Mouse (Mus musculus): Measurements from ENCODE around the gene Erlin1. TPM values are rescaled to one million over a fixed set of nuclear protein-coding genes. Genes with fewer than 3 reads are reported as not detected.

Gene Erlin1
- 10 to 100 TPM; 49.5 to 50.7 TPM for total RNA-seq (2023)

DNA sequence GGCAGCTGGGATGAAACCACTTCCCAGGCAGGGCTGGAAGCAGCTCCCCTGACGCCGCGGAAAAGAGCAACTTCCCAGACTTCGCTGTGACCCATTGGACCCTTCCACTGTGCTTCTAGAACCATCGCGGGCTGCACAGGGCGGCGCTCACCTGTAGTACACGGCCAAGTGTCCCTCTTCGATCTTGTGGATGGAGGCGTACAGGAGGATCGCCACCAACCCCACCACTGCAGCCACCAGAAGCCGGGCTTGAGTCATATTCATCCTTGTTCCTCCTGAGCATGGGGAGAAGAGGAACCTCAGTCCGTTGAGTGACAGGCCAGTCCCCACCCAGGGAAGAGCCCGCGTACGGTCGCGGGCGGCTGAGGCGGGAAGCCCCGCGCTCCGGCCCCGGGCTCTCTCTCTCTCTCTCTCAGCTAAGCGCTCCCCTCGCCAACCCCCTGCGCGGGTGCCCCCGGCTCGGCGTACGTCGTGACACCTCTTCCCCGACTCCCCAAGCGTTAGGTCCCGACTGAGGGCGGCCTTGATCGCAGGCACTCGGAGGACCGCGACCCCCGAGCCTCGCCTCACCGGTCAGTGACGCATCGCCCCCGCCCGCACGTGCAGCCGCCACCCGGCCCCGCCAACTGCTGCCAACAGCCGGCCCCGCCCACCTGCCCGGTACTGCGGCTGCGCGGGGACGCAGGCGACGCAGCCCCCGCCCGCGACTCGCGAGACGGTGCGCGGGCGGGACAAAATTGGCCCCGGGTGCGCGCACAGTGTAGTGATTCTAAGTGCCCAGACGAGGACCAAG is at the start of gene Erlin1:
TSS of gene Erlin1 (minus strand) at position 665 of the 793 bp plus-strand sequence.

DNA sequence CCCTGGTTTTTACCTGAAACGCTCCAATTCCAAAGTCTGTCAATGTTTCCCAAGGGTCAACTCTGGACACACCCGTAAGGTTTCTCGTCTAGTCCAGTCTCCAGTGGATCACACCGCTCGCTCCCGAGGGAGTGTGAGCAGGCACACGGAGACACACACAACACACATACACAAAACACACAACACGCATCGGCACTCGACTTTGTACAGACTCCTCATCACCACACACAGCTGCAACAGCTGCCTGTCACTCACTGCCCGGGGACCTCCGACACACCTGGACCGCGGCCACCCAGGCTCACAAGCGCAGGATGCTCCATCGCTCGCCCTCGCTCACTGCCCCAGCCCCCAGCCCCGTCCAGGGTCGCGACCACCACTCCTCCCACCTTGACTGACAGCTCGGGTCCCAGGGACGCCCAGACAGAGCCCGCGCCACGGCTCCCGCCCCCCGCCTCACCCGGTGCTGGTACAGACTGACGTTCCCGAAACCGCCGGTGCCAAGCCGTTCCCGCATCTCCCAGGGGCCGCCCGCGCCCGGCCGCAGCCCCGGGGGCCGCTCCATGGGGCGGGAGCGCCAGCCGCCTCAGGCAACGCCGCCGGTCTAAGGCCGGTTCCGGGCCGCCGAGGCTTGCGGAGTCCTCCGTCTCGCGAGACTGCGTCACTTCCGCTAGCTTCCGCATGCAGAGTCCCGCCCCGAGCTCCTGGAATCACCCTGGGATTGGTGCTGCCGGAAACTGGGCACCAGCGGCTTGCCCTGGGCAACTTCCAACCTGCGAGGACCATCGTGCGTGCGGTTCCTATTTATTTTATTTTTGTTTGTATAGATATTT is 37.5 kb upstream of the Erlin1 start, which contains the start of gene Chuk:
TSS of gene Chuk (minus strand) at position 650 of the 830 bp plus-strand sequence.

DNA sequence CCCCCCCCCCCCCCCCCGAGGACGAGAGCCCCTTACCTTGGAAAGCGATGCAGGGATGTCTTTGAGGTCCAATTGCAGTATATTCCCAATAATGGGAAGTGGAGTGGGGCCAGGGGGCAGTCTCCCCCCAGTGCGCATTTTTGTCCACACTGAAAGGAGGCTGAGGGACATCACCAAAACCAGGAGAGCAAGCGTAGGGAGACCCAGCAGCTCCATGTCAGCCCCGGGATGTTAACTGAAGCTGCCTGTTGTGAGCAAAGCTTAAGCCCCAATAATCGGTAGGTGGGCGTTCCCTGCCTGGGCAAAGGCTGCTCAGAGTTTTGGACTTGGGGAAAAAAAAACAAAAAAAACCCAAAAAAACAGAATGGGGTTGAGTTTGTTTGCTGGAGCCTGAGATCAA is 40.6 kb downstream of the Erlin1 start, which contains the start of gene Cyp2c23:
TSS of gene Cyp2c23 (minus strand) at position 237 of the 400 bp plus-strand sequence.

DNA sequence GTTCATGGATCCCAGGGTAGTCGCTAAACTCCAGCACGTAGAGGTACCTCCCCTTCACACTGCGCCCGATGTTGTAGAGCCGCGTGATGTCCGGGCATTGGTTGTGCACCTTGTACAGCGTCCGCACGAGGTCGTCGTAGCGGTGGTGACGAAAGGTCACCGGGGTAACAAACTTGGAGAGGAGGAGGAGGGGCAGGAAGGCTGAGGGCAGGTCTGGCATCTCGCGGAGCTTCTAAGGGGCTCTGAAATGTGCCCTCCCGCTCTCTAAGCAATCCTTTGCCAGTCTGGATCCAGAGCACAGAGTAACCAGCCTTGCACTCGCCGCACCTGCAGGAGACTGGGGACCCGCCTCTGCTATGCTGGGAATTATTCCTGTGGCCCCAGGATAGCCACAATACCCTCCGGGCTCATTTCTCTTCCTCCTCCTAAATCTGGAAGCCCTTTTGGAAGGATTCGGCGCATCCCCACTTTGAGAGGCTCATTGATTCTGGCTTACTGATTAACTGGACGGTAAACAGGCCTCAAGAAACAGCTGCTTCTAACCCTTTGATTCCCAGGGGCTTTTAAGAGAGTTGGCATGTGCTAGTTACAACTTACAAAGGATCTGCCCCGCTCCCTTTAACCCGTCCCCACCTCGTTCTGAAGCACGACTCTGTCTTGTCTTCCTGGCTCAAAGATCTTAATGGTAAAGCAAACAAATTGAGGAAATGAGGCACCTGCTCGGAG is 83.4 kb downstream of the Erlin1 start, which contains the start of gene Cpn1:
TSS of gene Cpn1 (minus strand) at position 488 of the 726 bp plus-strand sequence.

Other genes starting within 250 kb of the Erlin1 start
- gene Dnmbp, start 129.6 kb downstream of the Erlin1 start, total RNA-seq (2023) = 10 to 100 TPM; 10.1 to 10.3 TPM
- gene Cpn1, start 83.2 kb downstream of the Erlin1 start, total RNA-seq (2023) = not detected
- not detected for gene Cyp2c23, start 40.6 kb downstream of the Erlin1 start, total RNA-seq (2023)
- gene Chuk, start 37.7 kb upstream of the Erlin1 start, total RNA-seq (2023) = 10 to 100 TPM; 63.6 to 64.4 TPM
- 10 to 100 TPM; 14.8 to 20.9 TPM for gene Cwf19l1, start 66.1 kb upstream of the Erlin1 start, total RNA-seq (2023)
- 10 to 100 TPM; 80.2 to 81.4 TPM for gene Bloc1s2, start 76.7 kb upstream of the Erlin1 start, total RNA-seq (2023)
- gene Pkd2l1, start 122.7 kb upstream of the Erlin1 start, total RNA-seq (2023) = not detected
- not detected for gene Scd3, start 133.5 kb upstream of the Erlin1 start, total RNA-seq (2023)
- gene Scd2, start 223.9 kb upstream of the Erlin1 start, total RNA-seq (2023) = 10 to 100 TPM; 23.9 to 31.8 TPM